Mouse (Mus musculus) limb, embryonic 13.5 days (tissue): ENCODE measurements around the gene Nuf2. TPM values are rescaled to one million over a fixed set of nuclear protein-coding genes. Genes with fewer than 3 reads are reported as not detected.
"Not testable (repeated sequence)": the region's sequence is repeated elsewhere in the genome, so short reads cannot be mapped to it uniquely, and the experiment has no call there.

Experiments used
- ATAC-seq: fragments of 200-750 bp; cut with Nextera tagmentation; 2 replicates; pipeline ENCODE4 v1.8.0; 2017; ENCODE audit warnings: low read depth, moderate number of reproducible peaks, moderate TSS enrichment; ENCODE audit not compliant: low FRiP score
- H3K27ac ChIP-seq: fragments of 300-500 bp; sonication (generic); 2 replicates; pipeline ENCODE4 v1.5.1; 2015; ENCODE audit warnings: inconsistent platforms, mild to moderate bottlenecking, moderate library complexity
- H3K27me3 ChIP-seq: fragments of 300-500 bp; sonication (generic); 2 replicates; pipeline ENCODE4 v1.6.1; 2015; ENCODE audit warnings: mild to moderate bottlenecking, inconsistent platforms
- H3K36me3 ChIP-seq: fragments of 300-500 bp; sonication (generic); 2 replicates; pipeline ENCODE4 v1.6.1; 2015; ENCODE audit warnings: inconsistent platforms, mild to moderate bottlenecking, moderate library complexity
- H3K4me1 ChIP-seq: fragments of 300-500 bp; sonication (generic); 2 replicates; pipeline ENCODE4 v1.6.1; 2015; ENCODE audit warnings: inconsistent platforms
- H3K4me2 ChIP-seq: fragments of 300-500 bp; sonication (generic); replicated peaks from 2 replicates; pipeline ENCODE4 v1.6.1; 2015; ENCODE audit warnings: inconsistent platforms, mild to moderate bottlenecking, moderate library complexity
- H3K4me3 ChIP-seq: fragments of 300-500 bp; sonication (generic); 2 replicates; pipeline ENCODE4 v1.5.1; 2015; ENCODE audit warnings: moderate library complexity, mild to moderate bottlenecking, inconsistent platforms
- H3K9ac ChIP-seq: fragments of 300-500 bp; sonication (generic); 2 replicates; pipeline ENCODE4 v1.6.1; 2015; ENCODE audit warnings: mild to moderate bottlenecking, inconsistent platforms
- H3K9me3 ChIP-seq: fragments of 300-500 bp; sonication (generic); 2 replicates; pipeline ENCODE4 v1.6.1; 2016; ENCODE audit warnings: inconsistent platforms
- WGBS: fragments of 180-500 bp; shearing (Covaris S2); methylation state at CpG from one replicate; pipeline ENCODE4 v1.1.7; 2015; 5-methylcytosine and 5-hydroxymethylcytosine counted together
- polyA plus RNA-seq: library from polyadenylated mRNA; unstranded; fragments of >200 nt; fragmentation: Nextera tagmentation; extraction: Ambion mirVana; gene quantifications from 2 replicates; pipeline ENCODE4 v1.2.1, GENCODE M21; 2015

Gene Nuf2
- polyA plus RNA-seq, 1 experiment from 2014 or later: 56.1 TPM

DNA sequence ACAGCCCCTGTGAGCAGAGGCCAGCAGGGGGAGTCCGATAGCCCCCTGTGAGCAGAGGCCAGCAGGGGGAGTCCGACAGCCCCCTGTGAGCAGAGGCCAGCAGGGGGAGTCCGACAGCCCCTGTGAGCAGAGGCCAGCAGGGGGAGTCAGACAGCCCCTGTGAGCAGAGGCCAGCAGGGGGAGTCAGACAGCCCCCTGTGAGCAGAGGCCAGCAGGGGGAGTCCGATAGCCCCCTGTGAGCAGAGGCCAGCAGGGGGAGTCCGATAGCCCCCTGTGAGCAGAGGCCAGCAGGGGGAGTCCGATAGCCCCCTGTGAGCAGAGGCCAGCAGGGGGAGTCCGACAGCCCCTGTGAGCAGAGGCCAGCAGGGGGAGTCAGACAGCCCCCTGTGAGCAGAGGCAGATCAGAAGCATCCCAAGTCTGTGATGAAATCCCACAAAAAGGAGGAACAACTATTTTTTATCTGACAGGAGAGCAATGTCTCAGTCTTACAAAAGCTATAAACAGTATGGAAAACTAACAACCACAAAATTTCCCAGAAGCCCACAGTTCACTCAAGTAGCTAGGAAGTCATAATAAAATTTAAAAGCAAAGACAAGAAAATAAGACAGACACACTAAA lies 13.3 kb downstream of the Nuf2 start:
- H3K27ac ChIP-seq, H3K9me3 ChIP-seq, H3K4me1 ChIP-seq, ATAC-seq, H3K4me3 ChIP-seq, H3K9ac ChIP-seq, H3K4me2 ChIP-seq, H3K27me3 ChIP-seq: not testable (repeated sequence)
- H3K36me3 ChIP-seq: peaks cover 67% of the 10 kb centered on the region
- WGBS: 85% methylated on average over 7 of the region's 7 CpGs

DNA sequence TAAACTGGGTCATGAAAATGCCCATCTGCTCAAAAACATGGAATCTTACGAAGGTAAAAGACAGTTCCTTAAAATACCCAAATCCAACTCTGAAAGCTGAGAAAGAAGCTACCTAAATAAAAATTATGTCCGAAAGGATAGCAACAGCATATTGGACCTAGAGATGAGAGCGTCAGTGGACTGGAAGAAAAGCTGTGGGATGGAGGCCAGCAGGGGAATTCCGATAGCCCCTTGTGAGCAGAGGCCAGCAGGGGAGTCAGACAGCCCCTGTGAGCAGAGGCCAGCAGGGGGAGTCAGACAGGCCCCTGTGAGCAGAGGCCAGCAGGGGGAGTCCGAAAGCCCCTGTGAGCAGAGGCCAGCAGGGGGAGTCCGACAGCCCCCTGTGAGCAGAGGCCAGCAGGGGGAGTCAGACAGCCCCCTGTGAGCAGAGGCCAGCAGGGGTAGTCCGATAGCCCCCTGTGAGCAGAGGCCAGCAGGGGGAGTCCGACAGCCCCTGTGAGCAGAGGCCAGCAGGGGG lies 13.8 kb downstream of the Nuf2 start:
- WGBS: 95% methylated on average over 8 of the region's 8 CpGs
- H3K27ac ChIP-seq: no peak overlapping the region
- no peak overlapping the region for H3K4me2 ChIP-seq
- H3K27me3 ChIP-seq: no peaks in the 10 kb centered on the region
- ATAC-seq: no peak
- peaks cover 65% of the 10 kb centered on the region for H3K36me3 ChIP-seq
- no peak overlapping the region for H3K9ac ChIP-seq
- no peaks in the 10 kb centered on the region for H3K9me3 ChIP-seq
- H3K4me1 ChIP-seq: no peaks in the 10 kb centered on the region
- H3K4me3 ChIP-seq: no peak overlapping the region

DNA sequence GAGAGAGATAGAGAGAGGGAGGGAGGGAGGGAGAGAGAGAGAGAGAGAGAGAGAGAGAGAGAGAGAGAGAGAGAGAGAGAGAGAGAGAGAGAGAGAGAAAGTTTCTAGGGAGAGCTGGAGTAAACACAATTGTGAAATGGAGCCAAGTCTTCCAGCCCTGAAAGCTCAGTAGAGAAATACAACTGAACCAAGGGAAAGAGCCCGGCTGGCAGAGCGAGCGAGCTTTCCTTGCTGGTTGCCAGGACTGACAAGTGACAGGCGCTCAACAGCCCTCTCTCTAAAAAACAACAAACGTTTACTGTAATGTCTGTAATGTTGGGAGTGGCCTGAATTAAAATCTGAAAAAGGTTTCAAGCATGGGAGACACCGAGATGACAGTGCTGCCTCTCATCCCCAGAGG lies 24.9 kb downstream of the Nuf2 start:
- no peak for ATAC-seq
- Histone ChIP-seq H3K9me3 (no peaks in the 10 kb centered on the region), H3K4me2 (no peak overlapping the region), H3K36me3 (peaks cover 78% of the 10 kb centered on the region), H3K27me3 (no peaks in the 10 kb centered on the region), H3K9ac (no peak overlapping the region), H3K4me3 (no peak overlapping the region), H3K27ac (no peak overlapping the region), H3K4me1 (no peaks in the 10 kb centered on the region)
- 93% methylated on average over 6 of the region's 6 CpGs for whole genome bisulfite sequencing

DNA sequence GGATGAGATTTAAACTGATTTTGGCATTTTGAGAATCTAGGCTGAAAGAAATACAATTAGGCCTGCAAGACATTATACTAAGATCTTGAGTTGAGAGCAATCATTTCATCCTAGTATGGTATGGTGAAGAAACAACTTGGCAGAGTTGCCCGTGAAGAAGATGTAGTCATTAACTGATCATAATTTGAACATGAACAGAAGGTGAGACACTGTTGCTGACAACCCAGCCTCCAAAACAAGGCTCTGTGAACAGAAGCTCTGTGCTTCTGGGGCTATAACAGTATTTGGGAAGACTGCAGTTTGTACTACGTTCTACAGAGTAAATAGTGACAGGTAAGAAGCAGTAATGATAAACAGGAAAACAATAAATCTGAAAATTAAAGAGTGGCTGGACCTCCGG lies 28.4 kb downstream of the Nuf2 start:
- Histone ChIP-seq H3K4me2 (no peak overlapping the region), H3K36me3 (peaks cover 82% of the 10 kb centered on the region), H3K27me3 (no peaks in the 10 kb centered on the region), H3K27ac (no peak overlapping the region), H3K4me1 (no peaks in the 10 kb centered on the region), H3K9ac (no peak overlapping the region), H3K9me3 (no peaks in the 10 kb centered on the region), H3K4me3 (no peak overlapping the region)
- ATAC-seq: no peak
- 94% methylated on average over 3 of the region's 3 CpGs for WGBS

DNA sequence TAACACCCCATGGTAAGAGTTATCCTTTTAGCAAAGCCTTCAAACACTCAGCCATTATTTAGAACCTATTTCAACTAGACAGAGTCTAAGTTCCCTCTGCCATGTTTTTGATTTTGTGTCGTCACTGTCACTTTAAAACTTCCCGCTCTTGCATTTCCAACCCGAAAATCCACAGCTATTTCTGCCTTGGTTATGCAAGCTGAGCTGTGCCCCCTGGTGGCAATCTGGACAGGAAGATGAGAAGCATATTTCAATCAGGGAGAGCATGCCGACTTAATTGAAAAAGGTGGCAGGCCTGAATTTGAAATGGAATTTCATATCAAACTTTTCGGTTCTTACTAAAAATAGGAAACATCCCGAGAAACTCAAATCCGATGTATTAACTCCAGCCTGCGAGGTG lies 35.6 kb downstream of the Nuf2 start:
- 68% methylated on average over 8 of the region's 8 CpGs for WGBS
- Histone ChIP-seq H3K9me3 (no peaks in the 10 kb centered on the region), H3K36me3 (peaks cover 32% of the 10 kb centered on the region), H3K4me2 (no peak overlapping the region), H3K27ac (no peak overlapping the region), H3K4me1 (no peaks in the 10 kb centered on the region), H3K4me3 (no peak overlapping the region), H3K9ac (no peak overlapping the region), H3K27me3 (no peaks in the 10 kb centered on the region)
- ATAC-seq: no peak

DNA sequence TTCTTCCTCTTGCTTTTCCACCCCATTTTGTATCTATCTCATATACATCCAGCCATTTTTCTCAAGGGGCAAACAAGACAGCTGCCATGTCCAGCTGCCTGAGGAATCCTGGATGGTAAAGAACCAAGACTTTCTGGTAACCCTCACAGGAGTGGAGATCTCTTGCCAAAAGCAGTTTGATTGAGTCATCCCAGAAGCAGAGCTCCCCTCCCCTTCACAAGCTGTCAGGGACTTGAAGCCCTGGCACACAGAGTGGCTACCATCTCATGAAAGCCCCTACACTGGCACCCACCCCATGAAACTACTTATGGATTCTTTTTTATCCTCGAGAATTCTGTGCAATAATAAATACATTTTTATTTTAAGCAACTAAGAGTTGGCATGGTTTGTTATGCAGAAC lies 39.7 kb downstream of the Nuf2 start:
- no peak overlapping the region for H3K4me3 ChIP-seq
- no peaks in the 10 kb centered on the region for H3K9me3 ChIP-seq
- H3K4me2 ChIP-seq: no peak overlapping the region
- no peak overlapping the region for H3K27ac ChIP-seq
- no peak overlapping the region for H3K9ac ChIP-seq
- peaks cover under 1% of the 10 kb centered on the region; the same call in 1 of the 2 replicates for H3K36me3 ChIP-seq
- H3K27me3 ChIP-seq: no peaks in the 10 kb centered on the region
- 78% methylated on average over 1 of the region's 1 CpGs for WGBS
- no peaks in the 10 kb centered on the region for H3K4me1 ChIP-seq
- no peak for ATAC-seq

DNA sequence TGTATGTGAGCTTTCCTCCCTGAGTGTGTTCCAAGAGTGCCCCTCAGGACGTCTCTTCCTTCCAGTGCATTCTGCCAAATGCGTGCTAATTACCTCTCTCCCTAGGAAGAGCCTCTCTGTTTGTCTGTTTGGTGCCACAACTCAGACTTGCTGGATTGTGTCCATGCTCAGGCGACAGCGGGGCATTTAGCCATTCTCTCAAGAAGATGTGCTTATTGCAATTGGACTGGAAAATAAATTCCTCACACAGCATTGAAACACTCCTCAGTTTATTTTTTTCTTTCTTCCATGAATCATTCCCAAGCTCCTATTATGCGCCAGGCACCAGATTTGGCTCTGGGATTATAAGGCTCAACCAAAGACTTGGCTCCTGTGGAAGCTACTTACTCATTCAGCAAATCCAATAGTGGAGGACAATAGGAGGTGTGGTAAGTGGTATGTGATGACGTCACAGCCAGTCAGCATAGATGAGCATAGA lies 45.8 kb downstream of the Nuf2 start:
- no peak overlapping the region for H3K27ac ChIP-seq
- H3K4me1 ChIP-seq: peaks cover 4% of the 10 kb centered on the region; the same call in 1 of the 2 replicates
- 65% methylated on average over 6 of the region's 6 CpGs for WGBS
- H3K4me3 ChIP-seq: no peak overlapping the region
- H3K9me3 ChIP-seq: no peaks in the 10 kb centered on the region
- H3K27me3 ChIP-seq: no peaks in the 10 kb centered on the region
- no peak overlapping the region for H3K9ac ChIP-seq
- H3K4me2 ChIP-seq: no peak overlapping the region
- no peak for ATAC-seq
- no peaks in the 10 kb centered on the region for H3K36me3 ChIP-seq

DNA sequence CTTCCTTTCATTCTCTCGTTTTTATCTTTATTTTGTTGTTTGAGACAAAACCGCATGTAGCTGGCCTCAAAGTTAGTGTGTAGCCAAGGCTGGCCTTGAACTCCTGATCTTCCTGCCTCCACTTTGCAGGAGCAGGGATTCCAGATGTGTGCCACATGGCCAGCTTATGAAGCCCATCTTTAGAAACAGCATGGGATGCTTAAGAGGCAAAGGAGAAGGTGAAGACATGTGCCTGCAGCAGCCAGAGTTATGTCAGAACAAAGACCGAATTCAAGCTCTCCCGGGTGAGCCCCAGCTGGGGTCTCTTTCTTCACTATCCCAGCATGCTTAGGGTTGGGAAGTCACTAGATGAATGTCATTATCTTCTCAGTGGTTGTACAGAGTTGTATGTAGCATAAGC lies 46.7 kb downstream of the Nuf2 start:
- no peak for ATAC-seq
- WGBS: 74% methylated on average over 4 of the region's 4 CpGs

DNA sequence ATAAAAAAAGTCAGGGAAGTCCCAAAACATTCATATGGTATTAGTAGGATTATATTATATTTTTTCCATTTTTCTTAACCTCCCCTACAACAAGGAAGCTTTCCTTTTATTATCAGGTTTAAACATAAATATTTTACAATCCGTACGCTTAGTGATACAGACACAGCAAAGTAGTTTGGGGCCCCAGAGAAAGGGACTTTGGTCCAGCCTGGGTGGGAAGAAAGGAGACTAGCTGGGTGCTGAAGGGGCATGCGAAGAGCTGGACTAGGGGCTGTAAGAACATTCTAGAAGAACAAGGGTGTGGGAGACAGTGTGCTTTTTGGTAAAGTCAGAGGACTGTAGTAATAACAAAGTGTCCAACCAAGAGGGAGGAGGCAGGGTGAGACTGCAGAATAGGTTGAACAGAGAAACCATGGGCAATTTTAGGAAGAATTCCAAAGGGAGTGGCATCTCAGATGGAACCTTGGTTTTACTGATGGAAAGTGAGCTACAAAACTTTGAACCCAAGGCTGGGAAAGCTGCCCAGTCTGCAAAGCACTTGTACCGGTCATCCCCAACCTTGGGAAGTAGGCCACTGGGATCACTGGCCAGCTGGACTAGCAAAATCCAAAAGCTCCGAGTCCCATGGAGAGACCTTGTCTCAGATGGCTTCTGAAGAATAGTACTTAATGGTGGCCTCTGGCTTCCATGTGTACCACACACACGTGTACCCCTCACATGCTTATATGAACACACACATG lies 48.5 kb downstream of the Nuf2 start:
- no peak overlapping the region for H3K4me3 ChIP-seq
- no peak for ATAC-seq
- no peaks in the 10 kb centered on the region for H3K27me3 ChIP-seq
- H3K36me3 ChIP-seq: no peaks in the 10 kb centered on the region
- H3K9me3 ChIP-seq: no peaks in the 10 kb centered on the region
- no peak overlapping the region for H3K27ac ChIP-seq
- H3K4me2 ChIP-seq: no peak overlapping the region
- peaks cover 4% of the 10 kb centered on the region; the same call in 1 of the 2 replicates for H3K4me1 ChIP-seq
- WGBS: 91% methylated on average over 6 of the region's 6 CpGs
- H3K9ac ChIP-seq: no peak overlapping the region

More for the DNA sequence above, 46.7 kb downstream of the Nuf2 start:
- H3K4me1 ChIP-seq: peaks cover 4% of the 10 kb centered on the region; the same call in 1 of the 2 replicates
- no peak overlapping the region for H3K4me2 ChIP-seq
- H3K36me3 ChIP-seq: no peaks in the 10 kb centered on the region
- H3K27me3 ChIP-seq: no peaks in the 10 kb centered on the region
- no peak overlapping the region for H3K27ac ChIP-seq
- no peaks in the 10 kb centered on the region for H3K9me3 ChIP-seq
- H3K4me3 ChIP-seq: no peak overlapping the region
- H3K9ac ChIP-seq: no peak overlapping the region

DNA sequence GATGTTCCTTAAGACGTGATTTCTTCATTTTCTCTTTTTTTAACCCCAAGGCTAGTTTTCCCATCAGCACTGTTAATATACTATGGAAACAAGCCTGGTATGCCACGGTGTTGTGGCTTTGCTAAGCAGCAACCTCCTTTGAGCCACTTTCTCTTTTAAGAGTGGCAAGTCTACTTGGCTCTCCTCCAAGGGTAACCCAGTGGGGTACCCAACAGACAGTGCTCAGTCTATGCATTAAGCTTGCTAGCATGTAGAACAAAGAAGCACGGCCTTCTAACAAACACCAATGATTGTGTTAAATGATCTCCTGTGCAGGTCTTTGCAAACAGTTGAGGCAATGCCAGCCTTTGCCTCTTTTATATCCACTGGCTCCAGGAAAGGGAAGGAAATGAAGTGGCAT lies 60.1 kb downstream of the Nuf2 start:
- Histone ChIP-seq H3K36me3 (no peaks in the 10 kb centered on the region), H3K4me2 (no peak overlapping the region), H3K9ac (no peak overlapping the region), H3K4me1 (no peaks in the 10 kb centered on the region), H3K4me3 (no peak overlapping the region), H3K27me3 (no peaks in the 10 kb centered on the region), H3K9me3 (no peaks in the 10 kb centered on the region), H3K27ac (no peak overlapping the region)
- WGBS: 60% methylated on average over 3 of the region's 3 CpGs
- ATAC-seq: no peak

DNA sequence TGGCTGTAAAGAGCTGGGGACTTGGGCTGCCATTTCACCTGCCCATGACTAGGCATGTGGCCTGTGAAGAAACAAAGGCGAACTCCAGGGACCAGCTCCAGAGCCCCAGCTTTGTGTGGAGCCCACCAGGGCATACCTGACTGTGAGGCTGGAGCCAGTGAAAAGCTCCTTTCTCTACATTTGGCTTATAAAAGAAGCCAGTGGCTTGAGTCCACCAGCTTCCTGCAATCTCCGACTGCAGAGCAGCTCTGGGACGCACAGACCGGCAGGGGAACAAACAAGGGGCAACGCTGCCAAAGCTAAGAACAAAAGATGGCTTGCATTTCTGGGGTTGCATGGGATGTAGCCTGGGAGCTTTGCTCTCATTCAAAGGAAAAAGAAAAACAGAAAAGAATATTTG lies 63.5 kb downstream of the Nuf2 start:
- no peaks in the 10 kb centered on the region for H3K9me3 ChIP-seq
- no peak overlapping the region for H3K27ac ChIP-seq
- ATAC-seq: no peak
- H3K4me2 ChIP-seq: no peak overlapping the region
- no peaks in the 10 kb centered on the region for H3K36me3 ChIP-seq
- WGBS: 83% methylated on average over 5 of the region's 5 CpGs
- H3K27me3 ChIP-seq: no peaks in the 10 kb centered on the region
- no peak overlapping the region for H3K4me3 ChIP-seq
- no peak overlapping the region for H3K9ac ChIP-seq
- no peaks in the 10 kb centered on the region for H3K4me1 ChIP-seq

DNA sequence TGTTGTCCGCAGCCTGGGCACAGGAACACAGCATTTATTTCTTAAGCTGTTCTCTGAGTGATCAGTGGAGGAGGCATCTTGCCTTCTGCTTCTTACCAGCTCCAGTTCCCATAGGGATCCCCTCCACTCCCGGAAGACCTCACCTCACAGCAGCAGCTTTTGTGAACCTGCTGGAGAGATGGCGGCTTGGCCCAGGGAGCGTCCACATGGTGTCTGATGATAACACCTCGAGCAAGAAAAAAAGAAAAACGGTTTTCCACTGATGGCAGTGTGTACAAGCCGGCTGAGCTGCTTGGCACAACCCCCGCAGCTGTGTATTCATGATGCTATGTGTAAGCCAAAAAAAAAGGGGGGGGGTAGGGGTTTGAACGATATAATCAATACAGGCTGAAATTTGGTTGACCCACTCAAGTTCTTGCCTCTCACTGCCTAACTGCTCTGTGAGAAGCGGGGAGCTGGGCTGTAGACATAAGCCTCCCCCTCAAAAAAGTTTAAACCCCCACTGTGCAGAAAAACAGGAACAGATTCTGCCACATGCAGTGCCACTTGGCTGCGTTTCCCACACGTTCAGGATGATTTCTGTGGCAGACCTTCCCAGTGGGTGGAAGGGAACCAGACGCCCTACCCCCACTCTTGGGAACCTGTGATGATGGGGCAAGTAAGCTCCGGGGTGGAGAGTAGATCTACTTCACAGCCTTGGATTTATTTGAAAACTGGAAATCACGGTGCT lies 68.7 kb downstream of the Nuf2 start:
- Histone ChIP-seq H3K27ac (no peak overlapping the region), H3K36me3 (no peaks in the 10 kb centered on the region), H3K4me3 (no peak overlapping the region), H3K9me3 (no peaks in the 10 kb centered on the region), H3K27me3 (peaks cover 6% of the 10 kb centered on the region; the same call in 1 of the 2 replicates), H3K4me2 (no peak overlapping the region), H3K4me1 (peaks cover 4% of the 10 kb centered on the region; the same call in 1 of the 2 replicates), H3K9ac (no peak overlapping the region)
- WGBS: 63% methylated on average over 15 of the region's 15 CpGs
- ATAC-seq: no peak
